Mouse (Mus musculus) small intestine, adult 2 months (tissue): ENCODE measurements around the gene Arglu1.

Experiments
- CTCF ChIP-seq: fragments of 200-500 bp; IDR thresholded peaks from 2 replicates; pipeline ENCODE4 v1.5.1; 2012; ENCODE audit warnings: low read depth, mild to moderate bottlenecking, control low read depth, inconsistent platforms, low read length, moderate library complexity, mixed read lengths; ENCODE audit not compliant: insufficient replicate concordance, insufficient read length; ENCODE audit errors: extremely low read depth
- POLR2A ChIP-seq: fragments of 200-500 bp; IDR thresholded peaks from 2 replicates; pipeline ENCODE4 v1.6.1; 2012; ENCODE audit warnings: low read depth, mild to moderate bottlenecking, control low read depth, inconsistent platforms, low read length, moderate library complexity

GRCm38 (mm10) chr8:8639569-8640263 lies 50.6 kb downstream of the Arglu1 start:
- TF ChIP-seq CTCF = no peak
- no peak for TF ChIP-seq POLR2A
